Comparison of ENCODE assay signal across 8 mouse cellular contexts in genomic region chr5:107303350-107303861, GRCm38 (mm10). TPM values are rescaled to one million over a fixed set of nuclear protein-coding genes. Genes with fewer than 3 reads are reported as not detected.
A peak's percentile ranks its signal among the peaks of the same experiment; 100 is the strongest.
DNase-seq lines count a peak whose midpoint lies in the region; ATAC-seq lines count a peak whose summit lies in the region.

No protein-coding gene starts in this region.

- H3K9ac ChIP-seq in intestine, embryonic 15.5 days = no peak overlapping the region

- ATAC-seq in intestine, embryonic 15.5 days = peak; percentile 74
- ATAC-seq in neutrophil, adult 5-6 weeks (ENCODE audit: extremely low read depth, insufficient number of reproducible peaks, low FRiP score, poor library complexity, severe bottlenecking) = peak; percentile 54; the same call in 1 of the 2 replicates

- 40% methylated on average over 11 of the region's 11 CpGs for WGBS in intestine, embryonic 15.5 days
- 48% methylated on average over 11 of the region's 11 CpGs for WGBS in midbrain, embryonic 10.5 days

- intact Hi-C loops in heart, postnatal 25 days (cut with DNase I) = no loop called here

- no peaks in the 10 kb centered on the region for H3K36me3 ChIP-seq in intestine, embryonic 15.5 days
- H3K36me3 ChIP-seq in midbrain, embryonic 10.5 days = no peaks in the 10 kb centered on the region

- H3K9me3 ChIP-seq in intestine, embryonic 15.5 days = no peaks in the 10 kb centered on the region
- H3K9me3 ChIP-seq in midbrain, embryonic 10.5 days (replicated peaks) = no peaks in the 10 kb centered on the region

- H3K27ac ChIP-seq in intestine, embryonic 15.5 days = no peak overlapping the region
- no peak overlapping the region for H3K27ac ChIP-seq in midbrain, embryonic 10.5 days (replicated peaks)

- H3K4me3 ChIP-seq in intestine, embryonic 15.5 days (replicated peaks) = no peak overlapping the region
- H3K4me3 ChIP-seq in midbrain, embryonic 10.5 days = no peak overlapping the region

- H3K4me2 ChIP-seq in intestine, embryonic 15.5 days (replicated peaks) = peak overlapping the region; percentile 31

- no peaks in the 10 kb centered on the region for H3K27me3 ChIP-seq in intestine, embryonic 15.5 days (replicated peaks)
- no peaks in the 10 kb centered on the region for H3K27me3 ChIP-seq in midbrain, embryonic 10.5 days (ENCODE audit: low read depth, poor library complexity, severe bottlenecking)

- H3K4me1 ChIP-seq in intestine, embryonic 15.5 days (replicated peaks) = peaks cover 5% of the 10 kb centered on the region
- no peaks in the 10 kb centered on the region for H3K4me1 ChIP-seq in midbrain, embryonic 10.5 days

- peak; percentile 93 for DNase-seq in heart, adult 11 months
- no peak for DNase-seq in heart, postnatal 25 days (ENCODE audit: low spot score)
- DNase-seq in T-cell, adult 2 months (ENCODE audit: low spot score) = peak; percentile 35
- DNase-seq in retina, embryonic 14.5 days (ENCODE audit: low spot score) = no peak
- no peak for DNase-seq in layer of hippocampus, adult 8-10 months (ENCODE audit: low spot score in 2 of 2)
- DNase-seq in midbrain, embryonic 10.5 days (ENCODE audit: low spot score) = no peak

RNA-seq across cellular contexts. Expression of gene Tgfbr3, which starts 14.0 kb away (rescaled TPM):
- total RNA-seq in heart, postnatal 25 days (2021) = 10 to 100 TPM; 42.9 to 50.8 TPM
- 14.4 and 16.3 TPM in 2 replicates for polyA plus RNA-seq in intestine, embryonic 15.5 days (2015; fragmentation: Nextera tagmentation; extraction: Ambion mirVana)
- 2.0 and 2.7 TPM in 2 replicates for total RNA-seq in neutrophil, adult 5-6 weeks (2017)
- total RNA-seq in layer of hippocampus, adult 8-10 months (2022) = 10 to 100 TPM; 19.3 to 24.8 (median 21.5) TPM
- 7.2 and 7.4 TPM in 2 replicates for polyA plus RNA-seq in midbrain, embryonic 10.5 days (2016; fragmentation: Nextera tagmentation; extraction: Ambion mirVana)

RNA-seq across cellular contexts. Expression of gene Brdt, which starts 27.6 kb away (rescaled TPM):
- total RNA-seq in heart, postnatal 25 days (2021) = under 1 TPM; 0.26 to 0.56 TPM
- polyA plus RNA-seq in intestine, embryonic 15.5 days (2015; fragmentation: Nextera tagmentation; extraction: Ambion mirVana) = 1.1 and 1.2 TPM in 2 replicates
- 0.49 and 1.4 TPM in 2 replicates for total RNA-seq in neutrophil, adult 5-6 weeks (2017)
- 10 to 100 TPM; 13.5 to 20.4 (median 15.7) TPM for total RNA-seq in layer of hippocampus, adult 8-10 months (2022)
- polyA plus RNA-seq in midbrain, embryonic 10.5 days (2016; fragmentation: Nextera tagmentation; extraction: Ambion mirVana) = 1.2 and 1.8 TPM in 2 replicates

Comparison
In these comparisons a context has a peak if more than half of its experiments do, and no peak if none do; other contexts are left out.
1. DNase-seq: peak in heart, adult 11 months (single experiment) and T-cell, adult 2 months (single experiment); none in heart, postnatal 25 days (single experiment), retina, embryonic 14.5 days (single experiment), layer of hippocampus, adult 8-10 months (0 of 2) and midbrain, embryonic 10.5 days (single experiment).